Mouse (Mus musculus) adipocyte (in vitro differentiated cells): ENCODE results near the gene Unc13a.
A peak's percentile ranks its signal among the peaks of the same experiment; 100 is the strongest.

Experiments
- DNase-seq: peaks from one replicate; pipeline ENCODE4 v3.0.0-alpha.2; 2016; ENCODE audit warnings: low spot score

Gene Unc13a

GRCm38 (mm10) chr8:71586891-71587290 is 84.7 kb downstream of the Unc13a start:
- peak; percentile 54 for DNase-seq

DNA sequence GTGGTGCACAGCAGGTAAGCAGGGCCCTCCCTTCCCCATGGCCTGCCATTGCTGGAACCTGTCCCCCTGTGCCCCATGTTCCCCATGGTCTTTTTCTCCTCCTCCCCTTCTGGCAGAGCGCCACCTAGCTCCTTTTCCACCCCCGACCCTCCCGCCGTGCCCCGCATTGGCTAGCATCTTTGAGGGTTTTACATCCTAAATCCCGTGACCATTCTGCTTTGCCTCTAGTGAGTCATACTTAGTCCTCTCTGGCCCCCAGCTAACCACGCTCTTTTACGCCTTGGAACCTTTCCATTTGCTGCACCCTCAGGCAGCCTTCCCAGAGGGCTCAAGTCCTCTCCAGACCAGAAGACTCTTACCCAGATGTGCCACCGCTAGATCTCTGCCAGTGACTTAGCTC is 91.4 kb downstream of the Unc13a start:
- DNase-seq: no peak

DNA sequence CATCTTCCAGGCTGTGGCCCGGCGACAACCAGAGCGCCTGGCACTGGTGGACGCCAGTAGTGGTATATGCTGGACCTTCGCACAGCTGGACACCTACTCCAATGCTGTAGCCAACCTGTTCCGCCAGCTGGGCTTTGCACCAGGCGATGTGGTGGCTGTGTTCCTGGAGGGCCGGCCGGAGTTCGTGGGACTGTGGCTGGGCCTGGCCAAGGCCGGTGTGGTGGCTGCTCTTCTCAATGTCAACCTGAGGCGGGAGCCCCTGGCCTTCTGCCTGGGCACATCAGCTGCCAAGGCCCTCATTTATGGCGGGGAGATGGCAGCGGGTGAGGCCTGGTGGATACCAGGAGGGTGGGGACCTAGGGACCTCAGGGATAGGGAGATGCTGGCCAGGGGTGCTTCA is 92.1 kb downstream of the Unc13a start:
- no peak for DNase-seq

DNA sequence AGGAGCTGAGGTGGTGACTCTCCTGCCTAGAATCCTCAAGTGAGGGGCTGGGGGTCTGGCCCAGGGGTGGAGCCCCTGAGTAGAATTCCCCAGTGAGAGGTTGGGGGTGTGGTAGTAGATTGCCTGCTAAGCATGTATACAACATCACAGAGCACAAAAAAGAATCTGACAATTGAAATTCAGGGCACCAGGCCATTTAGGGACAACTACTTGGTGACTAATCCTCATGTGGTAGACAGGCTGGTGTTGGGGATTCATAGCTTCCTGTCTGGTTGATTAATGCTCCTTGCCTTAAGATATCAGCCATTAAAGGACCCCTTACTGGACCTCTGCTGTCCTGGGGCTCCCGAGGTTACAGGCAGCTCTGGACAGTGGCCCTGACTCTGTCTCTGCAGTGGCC is 92.5 kb downstream of the Unc13a start:
- DNase-seq: no peak

DNA sequence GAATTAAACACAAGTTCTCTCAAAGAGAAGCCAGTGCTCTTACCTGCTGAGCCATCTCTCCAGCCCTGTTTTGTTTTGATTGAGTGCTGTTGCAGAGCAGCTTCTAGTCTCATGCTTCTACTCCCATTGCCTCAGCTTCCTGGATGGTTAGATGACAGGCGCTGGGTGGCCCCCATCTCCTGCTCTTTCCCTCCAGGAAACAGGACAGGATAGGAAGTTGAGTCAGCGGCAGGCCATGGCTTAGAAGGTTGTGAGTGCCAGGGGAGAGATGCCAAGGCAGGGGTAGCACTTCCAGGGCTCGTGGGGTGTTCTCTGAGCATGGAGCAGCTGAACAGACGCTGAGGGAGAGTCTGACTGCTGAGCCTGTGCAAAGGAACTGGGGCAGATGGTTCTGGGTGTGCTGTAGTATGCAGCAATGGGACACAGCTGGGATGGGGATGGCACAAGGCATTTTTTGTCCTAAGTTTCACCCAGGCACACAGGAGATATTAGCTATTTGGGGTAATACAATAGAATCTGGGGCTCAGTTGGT is 93.6 kb downstream of the Unc13a start:
- no peak for DNase-seq

DNA sequence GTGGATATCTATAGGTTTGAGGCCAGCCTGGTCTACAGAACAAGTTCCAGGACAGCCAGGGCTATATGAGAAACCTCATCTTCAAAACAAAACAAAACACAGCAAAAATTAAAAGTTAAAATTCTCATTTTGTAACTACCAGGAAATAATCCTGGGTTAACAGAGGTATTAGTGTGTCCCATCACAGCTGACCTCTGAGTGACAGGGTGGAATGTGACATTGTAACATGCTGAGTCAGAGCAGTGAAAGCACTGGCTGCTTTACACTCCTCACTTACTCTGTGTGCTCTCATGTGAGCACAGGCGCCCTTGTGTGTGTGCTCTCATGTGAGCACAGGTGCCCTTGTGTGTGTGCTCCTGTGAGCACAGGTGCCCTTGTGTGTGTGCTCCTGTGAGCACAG is 96.5 kb downstream of the Unc13a start:
- no peak for DNase-seq

DNA sequence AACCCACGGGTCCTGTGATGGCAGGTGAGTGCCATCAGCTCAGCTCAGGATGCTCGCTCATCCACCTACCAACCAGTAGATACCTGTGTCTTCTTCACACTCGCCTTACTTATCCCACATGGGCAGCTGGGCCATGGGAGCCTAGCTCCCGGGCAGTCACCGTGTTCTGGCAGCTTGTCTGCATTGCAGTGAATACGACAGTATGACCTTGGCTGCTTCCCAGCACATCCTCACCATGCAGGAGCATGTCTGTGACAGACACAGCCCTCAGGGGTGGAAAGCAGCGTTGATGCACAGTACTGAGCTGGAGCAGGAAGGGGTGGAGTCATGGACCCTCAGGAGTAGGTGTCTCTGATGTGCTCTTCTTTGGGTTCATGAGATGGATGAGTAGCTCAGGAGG is 97.1 kb downstream of the Unc13a start:
- no peak for DNase-seq
